Mouse (Mus musculus): ENCODE results near the gene Zfp652.

- no peak for TF ChIP-seq CTCF (IDR thresholded peaks at IDR 0.05; ENCODE audit: insufficient read depth, low read depth, low read length)
- no peak for TF ChIP-seq POLR2A (IDR thresholded peaks at IDR 0.05; ENCODE audit: insufficient read depth, low read depth, low read length)
These were observed 13.9 kb upstream of the Zfp652 start for GRCm38 (mm10) chr11:95698541-95698940.
